ENCODE assay signal across 7 mouse cellular contexts in the genomic region with DNA sequence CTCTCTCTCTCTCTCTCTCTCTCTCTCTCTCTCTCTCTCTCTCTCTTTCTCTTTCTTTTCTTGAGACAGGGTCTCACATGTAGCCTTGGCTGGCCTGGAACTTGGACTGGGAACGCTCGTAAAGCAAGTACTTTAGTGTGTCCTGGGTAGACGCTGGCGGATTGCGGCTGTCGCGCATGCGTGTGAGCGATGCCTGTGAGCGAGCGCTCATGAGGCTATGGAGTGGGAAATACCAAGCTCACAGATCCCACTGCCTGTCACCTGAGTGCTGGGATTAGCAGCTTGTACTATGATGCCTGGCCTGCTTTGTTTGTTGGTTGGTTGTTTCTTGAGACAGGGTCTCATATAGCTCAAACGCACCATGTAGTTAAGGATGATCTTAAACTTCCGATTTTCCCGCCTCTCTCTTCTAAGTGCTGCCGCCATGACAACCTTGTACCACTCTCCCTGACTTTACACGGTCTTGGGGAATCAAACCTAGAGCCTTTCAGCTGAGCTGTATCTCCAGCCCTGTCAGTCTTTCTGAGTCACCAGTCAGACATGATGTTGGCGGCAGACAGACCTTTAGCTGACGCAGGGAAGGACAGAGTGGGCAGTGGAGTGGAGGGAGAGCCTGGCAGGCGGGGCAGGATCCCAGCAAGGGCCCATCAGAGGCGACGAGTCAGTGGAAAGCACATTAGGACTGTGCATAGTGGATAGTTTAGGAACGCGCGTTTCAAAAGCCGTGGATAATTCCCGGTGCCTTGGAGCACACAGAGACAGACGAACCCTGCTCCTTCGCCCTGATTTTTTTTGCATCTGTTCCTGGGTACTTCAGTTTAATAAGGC. TPM values are rescaled to one million over a fixed set of nuclear protein-coding genes. Genes with fewer than 3 reads are reported as not detected.
DNase-seq lines count a peak whose midpoint lies in the region; ATAC-seq and TF ChIP-seq lines count a peak whose summit lies in the region.

No protein-coding gene starts in this region.

- no peaks in the 10 kb centered on the region for H3K9me3 ChIP-seq in lung, embryonic 15.5 days
- no peaks in the 10 kb centered on the region for H3K9me3 ChIP-seq in hindbrain, embryonic 12.5 days (replicated peaks)
- H3K9me3 ChIP-seq in midbrain, embryonic 16.5 days (replicated peaks; ENCODE audit: control insufficient read depth, low read length, poor library complexity, severe bottlenecking): no peaks in the 10 kb centered on the region

- peak overlapping the region; percentile 36 for H3K4me2 ChIP-seq in lung, embryonic 15.5 days
- H3K4me2 ChIP-seq in hindbrain, embryonic 12.5 days (replicated peaks): peak overlapping the region; percentile 32
- peak overlapping the region; percentile 23; the same call in 1 of the 2 replicates for H3K4me2 ChIP-seq in midbrain, embryonic 16.5 days (ENCODE audit: low read length)

- H3K36me3 ChIP-seq in lung, embryonic 15.5 days: no peaks in the 10 kb centered on the region
- H3K36me3 ChIP-seq in hindbrain, embryonic 12.5 days: no peaks in the 10 kb centered on the region
- H3K36me3 ChIP-seq in midbrain, embryonic 16.5 days (ENCODE audit: control insufficient read depth, insufficient read depth, low read length): no peaks in the 10 kb centered on the region

- 49% methylated on average over 28 of the region's 28 CpGs for WGBS in lung, embryonic 15.5 days
- 53% methylated on average over 28 of the region's 28 CpGs for WGBS in lung, adult 2 months
- WGBS in hindbrain, embryonic 12.5 days: 54% methylated on average over 28 of the region's 28 CpGs
- 56% methylated on average over 28 of the region's 28 CpGs for WGBS in midbrain, embryonic 16.5 days

- H3K4me3 ChIP-seq in lung, embryonic 15.5 days: peak overlapping the region; percentile 11; the same call in 1 of the 2 replicates
- H3K4me3 ChIP-seq in lung, adult 2 months (replicated peaks; ENCODE audit: extremely low read depth, low read depth, low read length): no peak overlapping the region
- no peak overlapping the region for H3K4me3 ChIP-seq in hindbrain, embryonic 12.5 days
- H3K4me3 ChIP-seq in midbrain, embryonic 16.5 days (ENCODE audit: low read depth, low read length): no peak overlapping the region

- 0 out of 2 replicates have a peak, but pooled peaks cover 6% of the 10 kb centered on the region for H3K4me1 ChIP-seq in lung, embryonic 15.5 days
- H3K4me1 ChIP-seq in lung, adult 2 months (ENCODE audit: control insufficient read depth, insufficient read depth, low read length): peaks cover 12% of the 10 kb centered on the region
- no peaks in the 10 kb centered on the region for H3K4me1 ChIP-seq in hindbrain, embryonic 12.5 days
- no peaks in the 10 kb centered on the region for H3K4me1 ChIP-seq in midbrain, embryonic 16.5 days (ENCODE audit: control insufficient read depth, insufficient read depth, low read length)

- H3K27me3 ChIP-seq in lung, embryonic 15.5 days: no peaks in the 10 kb centered on the region
- H3K27me3 ChIP-seq in hindbrain, embryonic 12.5 days: no peaks in the 10 kb centered on the region
- H3K27me3 ChIP-seq in midbrain, embryonic 16.5 days (ENCODE audit: control insufficient read depth, insufficient read depth, low read depth, low read length): no peaks in the 10 kb centered on the region

- DNase-seq in lung, adult 2 months: no peak
- peak; percentile 40 for DNase-seq in c-Kit-negative CD71-positive TER-119-positive erythroid progenitor cells, embryonic 14.5 days (ENCODE audit: low read depth, low spot score)
- no peak for DNase-seq in frontal cortex, postnatal 10 days (ENCODE audit: low spot score in 2 of 2)
- DNase-seq in spleen, postnatal 36 days (ENCODE audit: low spot score in 2 of 2): no peak

- no peak overlapping the region for H3K9ac ChIP-seq in lung, embryonic 15.5 days
- H3K9ac ChIP-seq in hindbrain, embryonic 12.5 days: no peak overlapping the region
- H3K9ac ChIP-seq in midbrain, embryonic 16.5 days (ENCODE audit: low read depth, low read length): no peak overlapping the region

- TF ChIP-seq CTCF in lung, adult 2 months (IDR thresholded peaks at IDR 0.05; ENCODE audit: insufficient read depth, low read length): no peak

- TF ChIP-seq POLR2A in lung, adult 2 months (IDR thresholded peaks at IDR 0.05; ENCODE audit: borderline replicate concordance, extremely low read depth, low read depth, low read length): no peak

- H3K27ac ChIP-seq in lung, embryonic 15.5 days: no peak overlapping the region
- H3K27ac ChIP-seq in hindbrain, embryonic 12.5 days: no peak overlapping the region
- H3K27ac ChIP-seq in midbrain, embryonic 16.5 days (ENCODE audit: low read length): no peak overlapping the region

- 0 out of 2 replicates have a peak, but pooled peaks have one; percentile 12 for ATAC-seq in lung, embryonic 15.5 days (ENCODE audit: borderline replicate concordance, extremely low read depth, low FRiP score, low TSS enrichment)
- ATAC-seq in hindbrain, embryonic 12.5 days (ENCODE audit: low FRiP score): peak; percentile 46; the same call in 1 of the 2 replicates
- ATAC-seq in midbrain, embryonic 16.5 days: peak; percentile 49; the same call in 1 of the 2 replicates

RNA-seq across cellular contexts. Expression of gene Hipk2, which starts 50.4 kb away (rescaled TPM):
- polyA plus RNA-seq in lung, embryonic 15.5 days (2015; fragmentation: Nextera tagmentation; extraction: Ambion mirVana): 18.0 and 21.8 TPM in 2 replicates
- polyA plus RNA-seq in lung, adult 2 months (2012; rRNA removed): 54.8 and 56.1 TPM in 2 replicates
- 32.4 and 37.5 TPM in 2 replicates for polyA plus RNA-seq in hindbrain, embryonic 12.5 days (2016; fragmentation: Nextera tagmentation; extraction: Ambion mirVana)
- 32.7 and 36.1 TPM in 2 replicates for polyA plus RNA-seq in midbrain, embryonic 16.5 days (2015; fragmentation: Nextera tagmentation; extraction: Ambion mirVana)

RNA-seq across cellular contexts. Expression of gene Tbxas1, which starts 51.1 kb away (rescaled TPM):
- 2.5 and 3.4 TPM in 2 replicates for polyA plus RNA-seq in lung, embryonic 15.5 days (2015; fragmentation: Nextera tagmentation; extraction: Ambion mirVana)
- 7.3 and 9.1 TPM in 2 replicates for polyA plus RNA-seq in lung, adult 2 months (2012; rRNA removed)
- polyA plus RNA-seq in hindbrain, embryonic 12.5 days (2016; fragmentation: Nextera tagmentation; extraction: Ambion mirVana): 1.7 and 1.8 TPM in 2 replicates
- polyA plus RNA-seq in midbrain, embryonic 16.5 days (2015; fragmentation: Nextera tagmentation; extraction: Ambion mirVana): 1.8 TPM in 2 replicates
